Mouse (Mus musculus): Measurements from ENCODE around the gene Pkn2.

The Pkn2 gene

DNA sequence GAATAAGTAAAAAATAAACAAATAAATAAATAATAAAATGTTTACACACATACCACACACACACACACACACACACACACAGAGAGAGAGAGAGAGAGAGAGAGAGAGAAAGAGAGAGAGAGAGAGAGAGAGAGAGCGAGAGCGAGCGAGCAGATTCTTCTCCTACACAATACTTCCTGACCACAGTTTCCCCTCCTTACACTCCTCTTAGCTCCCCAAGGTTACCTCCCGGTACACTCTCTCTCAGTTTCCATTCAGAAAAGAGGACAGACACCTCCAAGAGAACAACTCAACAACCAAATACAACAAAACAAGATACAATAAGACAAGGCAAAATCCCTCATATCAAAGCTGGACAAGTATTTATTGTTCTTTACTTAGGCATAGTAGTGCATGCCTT is 47.8 kb downstream of the Pkn2 start:
- no peak for DNase-seq (ENCODE audit: low read depth, low spot score)

- DNase-seq (ENCODE audit: low read depth, low spot score): no peak
These were observed 48.9 kb downstream of the Pkn2 start for GRCm38 (mm10) chr3:142832910-142833309.

DNA sequence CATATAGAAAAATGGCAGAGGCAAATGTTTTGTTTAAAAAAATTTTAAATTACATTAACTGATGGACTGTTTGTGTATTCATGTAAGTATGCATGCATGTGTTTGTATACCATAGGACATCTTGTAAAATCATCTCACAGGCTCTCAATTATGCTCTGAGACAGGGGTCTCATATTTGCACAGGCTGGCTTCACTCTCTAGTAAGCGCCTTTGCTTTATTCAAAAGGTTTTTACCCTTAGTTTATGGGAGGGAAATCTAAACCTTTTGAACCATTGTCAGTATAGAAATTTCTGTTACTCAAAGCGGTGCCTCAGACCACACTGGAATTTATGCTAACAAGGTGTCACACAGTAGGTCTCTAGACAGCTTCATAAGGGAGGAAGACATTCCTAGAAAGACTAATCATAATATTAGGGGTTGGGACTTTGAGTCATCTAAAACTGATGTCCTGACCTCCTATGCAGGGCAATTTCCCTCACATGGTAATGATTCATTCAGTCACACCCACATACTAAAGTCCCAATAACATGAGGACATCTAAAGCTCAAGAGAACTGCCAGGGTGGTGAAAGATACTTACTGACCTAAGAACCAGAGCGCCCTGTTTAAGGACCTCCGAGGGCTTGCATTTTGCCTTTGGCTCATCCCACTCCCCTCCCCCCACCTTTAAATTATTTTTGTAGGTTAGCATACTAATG is 55.2 kb downstream of the Pkn2 start:
- no peak for DNase-seq (ENCODE audit: low read depth, low spot score)

DNA sequence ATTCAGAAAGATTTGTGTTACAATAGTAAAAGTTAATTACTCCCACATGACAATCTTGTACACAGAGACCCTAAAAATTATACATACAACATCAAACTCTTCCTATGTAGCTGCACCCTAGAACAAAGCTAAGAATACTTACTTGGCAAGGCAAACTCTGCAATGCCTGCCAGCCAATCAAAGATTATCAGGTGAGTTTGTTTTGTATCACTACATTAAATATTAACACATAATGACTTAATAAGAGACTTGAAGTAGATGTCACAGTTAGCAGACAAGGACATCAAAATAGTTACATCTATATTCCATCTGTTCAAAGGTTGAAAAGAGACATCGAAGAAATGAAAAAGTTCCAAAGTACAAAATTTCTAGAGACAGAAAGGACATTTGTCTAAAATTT is 58.2 kb downstream of the Pkn2 start:
- DNase-seq (ENCODE audit: low read depth, low spot score): no peak

GRCm38 (mm10) chr3:142817506-142817905 is 64.3 kb downstream of the Pkn2 start:
- DNase-seq (ENCODE audit: low read depth, low spot score): no peak

DNA sequence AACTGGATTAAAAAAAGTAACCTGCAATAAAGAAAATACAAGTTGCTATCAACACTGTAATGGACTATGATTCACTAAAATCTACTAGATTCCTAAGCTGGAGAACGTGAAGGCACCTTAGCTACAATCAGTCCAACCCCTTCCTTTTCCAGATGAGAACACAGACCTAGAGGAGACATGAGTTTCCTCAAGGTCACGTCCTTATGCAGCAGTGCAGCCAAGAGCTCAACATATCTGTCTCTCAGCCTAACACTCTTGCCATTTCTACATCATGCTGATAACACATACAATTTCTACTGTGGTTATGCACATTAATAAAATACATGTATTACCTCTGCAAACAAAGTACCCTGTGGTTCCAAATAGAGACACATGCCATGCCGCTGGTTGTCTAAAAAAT is 70.2 kb downstream of the Pkn2 start:
- DNase-seq (ENCODE audit: low read depth, low spot score): no peak

- DNase-seq (ENCODE audit: low read depth, low spot score): no peak
These were observed 86.2 kb downstream of the Pkn2 start for GRCm38 (mm10) chr3:142795587-142795986.

DNA sequence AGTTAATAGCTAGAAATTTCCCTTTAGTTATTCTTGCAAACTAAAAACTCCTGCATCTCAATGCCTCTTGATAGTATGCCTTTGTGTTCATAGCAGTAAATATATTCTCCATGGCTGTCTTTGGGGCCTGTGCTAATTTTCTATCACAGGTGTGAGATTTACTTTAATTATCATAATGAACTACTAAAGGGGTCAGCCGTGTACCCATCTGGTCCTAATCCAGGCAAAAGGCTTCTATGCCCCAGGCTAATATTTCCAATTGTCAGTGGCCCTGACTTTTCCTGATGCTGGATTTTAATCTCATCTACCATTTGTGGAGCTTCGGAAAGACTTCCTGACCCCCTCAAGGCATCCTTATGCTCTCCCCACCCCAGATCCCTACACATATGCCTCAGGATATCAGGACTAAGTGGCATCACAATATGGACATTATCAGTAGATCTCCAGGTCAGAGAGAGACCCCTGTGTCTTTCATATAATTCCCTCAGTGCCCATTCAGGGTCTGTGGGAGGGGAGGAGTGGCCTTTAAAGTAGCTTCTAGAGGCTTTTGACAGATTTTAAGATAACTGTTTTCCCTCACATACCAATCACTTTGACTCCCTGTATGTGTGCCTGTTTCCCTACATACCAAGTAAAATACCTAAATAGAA is 95.3 kb downstream of the Pkn2 start:
- no peak for DNase-seq (ENCODE audit: low read depth, low spot score)

DNA sequence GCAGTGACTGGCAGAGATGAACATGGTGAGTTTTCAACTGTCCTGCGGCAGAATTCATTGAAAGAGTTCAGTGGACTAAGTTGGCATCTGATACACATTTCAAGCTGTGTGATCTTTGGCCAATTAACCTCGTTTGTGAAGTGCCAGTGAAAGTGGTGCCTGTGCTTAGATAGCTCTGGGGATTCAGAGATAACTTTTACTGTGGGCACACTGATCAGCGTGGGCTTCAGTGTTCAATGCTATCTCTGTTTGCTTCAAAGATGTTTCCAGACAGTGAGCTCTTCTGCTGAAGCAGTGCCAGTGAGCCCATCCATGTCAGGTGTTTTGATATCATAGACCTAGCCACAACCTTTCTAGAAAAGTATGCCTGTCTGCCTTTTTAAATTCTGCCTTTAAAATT is 104.6 kb downstream of the Pkn2 start:
- no peak for DNase-seq (ENCODE audit: low read depth, low spot score)

- no peak for DNase-seq (ENCODE audit: low read depth, low spot score)
These were observed 108.1 kb downstream of the Pkn2 start for GRCm38 (mm10) chr3:142773538-142774191.

GRCm38 (mm10) chr3:142770518-142770917 is 111.3 kb downstream of the Pkn2 start:
- DNase-seq (ENCODE audit: low read depth, low spot score): peak; percentile 6

DNA sequence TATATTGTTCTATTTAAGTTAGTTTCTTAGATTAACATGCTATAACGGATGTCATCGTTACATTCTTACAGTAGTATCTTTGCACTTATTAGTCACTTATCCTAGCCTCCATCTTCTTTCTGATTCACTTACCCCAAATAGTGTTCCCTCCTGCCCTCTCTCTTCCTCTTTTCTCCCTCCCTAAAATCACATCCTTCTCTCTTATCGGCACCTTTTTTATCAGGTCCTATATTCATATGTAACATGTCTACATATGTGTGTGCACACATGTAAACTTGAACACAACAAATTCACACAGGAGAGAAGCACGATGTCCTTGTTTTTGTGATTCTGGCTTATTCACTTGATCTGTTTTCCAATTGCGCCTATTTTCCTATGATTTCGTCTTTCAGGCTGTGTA is 113.3 kb downstream of the Pkn2 start:
- no peak for DNase-seq (ENCODE audit: low read depth, low spot score)

DNA sequence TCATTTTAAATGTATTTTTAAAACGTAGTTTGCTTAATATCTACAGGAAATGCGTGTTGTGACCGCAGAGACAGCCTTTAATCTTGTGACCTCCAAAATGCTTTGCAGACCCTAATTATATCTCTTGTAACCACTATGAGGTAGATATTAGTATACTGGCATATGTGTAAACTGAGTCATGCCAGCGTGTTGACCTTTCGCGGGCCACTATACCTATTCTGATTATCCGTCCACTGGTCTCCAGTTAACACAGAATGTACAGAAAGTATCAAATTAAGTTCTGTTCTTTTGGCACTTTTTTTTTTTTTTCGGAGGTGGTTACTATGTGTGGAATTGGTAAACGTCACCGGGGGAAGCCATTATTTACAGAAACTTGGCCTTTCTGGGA is 116.0 kb downstream of the Pkn2 start:
- DNase-seq (ENCODE audit: low read depth, low spot score): no peak

DNA sequence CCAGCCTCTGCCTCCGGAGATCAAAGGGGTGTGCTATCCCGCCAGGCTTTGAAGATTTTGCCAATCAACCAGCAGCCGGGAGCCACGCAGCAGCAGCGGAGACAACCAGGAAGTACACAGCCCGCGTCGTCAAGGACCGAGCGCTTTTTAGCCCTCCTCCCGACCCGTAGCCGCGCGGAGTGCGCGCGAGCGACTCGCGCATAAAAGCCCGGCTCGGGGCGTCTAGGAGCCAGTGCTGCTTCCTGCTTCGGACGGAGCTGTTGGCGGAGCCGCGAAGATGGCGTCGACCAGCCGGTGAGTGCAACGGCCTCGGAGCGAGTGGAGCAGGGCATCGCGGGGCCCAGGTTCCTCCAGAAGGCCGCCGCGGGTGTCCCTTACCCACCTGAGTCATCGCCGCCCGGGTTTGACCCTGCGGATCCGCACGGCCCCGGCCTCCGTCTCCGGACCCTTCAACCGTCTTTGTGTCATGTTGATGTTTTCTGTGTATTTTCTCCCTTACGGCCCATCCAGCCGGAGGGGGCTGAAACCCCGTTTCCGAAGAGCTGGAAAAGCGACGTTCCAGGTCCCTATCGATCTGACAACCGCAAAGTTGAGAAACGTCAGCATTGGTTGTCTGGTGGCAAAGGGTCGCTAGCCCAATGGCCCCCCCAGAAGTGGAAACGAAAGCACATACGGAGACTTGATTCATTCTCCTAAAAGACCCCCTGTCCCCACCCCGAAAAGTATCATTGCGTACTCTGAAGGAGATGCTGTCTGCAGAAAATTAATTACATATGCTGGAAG is 116.6 kb downstream of the Pkn2 start, which contains the start of gene Gtf2b:
TSS of gene Gtf2b (plus strand) at position 51 of the 783 bp plus-strand sequence.
- DNase-seq (ENCODE audit: low read depth, low spot score): peak; percentile 97

GRCm38 (mm10) chr3:142760356-142760755 is 121.4 kb downstream of the Pkn2 start:
- no peak for DNase-seq (ENCODE audit: low read depth, low spot score)

DNA sequence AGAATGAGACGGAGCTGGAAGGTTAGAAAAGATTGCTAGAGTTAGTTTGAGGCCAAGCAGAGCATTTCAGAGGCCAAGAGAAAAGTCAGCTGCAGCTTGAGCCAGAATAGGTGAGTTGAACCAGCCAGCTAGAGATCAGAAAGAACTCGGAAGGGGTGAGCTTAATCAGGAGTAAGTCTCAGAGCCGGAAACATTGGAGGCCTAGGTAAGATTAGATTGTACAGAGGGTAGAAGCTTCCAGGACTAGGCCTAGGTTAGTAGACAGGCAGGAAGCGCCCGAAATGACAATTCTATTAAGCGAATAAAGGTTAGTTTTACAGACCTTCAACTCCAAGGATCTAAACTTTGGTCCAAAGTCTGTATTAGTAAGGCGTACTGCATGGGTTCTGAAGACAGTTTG is 123.2 kb downstream of the Pkn2 start:
- no peak for DNase-seq (ENCODE audit: low read depth, low spot score)

DNA sequence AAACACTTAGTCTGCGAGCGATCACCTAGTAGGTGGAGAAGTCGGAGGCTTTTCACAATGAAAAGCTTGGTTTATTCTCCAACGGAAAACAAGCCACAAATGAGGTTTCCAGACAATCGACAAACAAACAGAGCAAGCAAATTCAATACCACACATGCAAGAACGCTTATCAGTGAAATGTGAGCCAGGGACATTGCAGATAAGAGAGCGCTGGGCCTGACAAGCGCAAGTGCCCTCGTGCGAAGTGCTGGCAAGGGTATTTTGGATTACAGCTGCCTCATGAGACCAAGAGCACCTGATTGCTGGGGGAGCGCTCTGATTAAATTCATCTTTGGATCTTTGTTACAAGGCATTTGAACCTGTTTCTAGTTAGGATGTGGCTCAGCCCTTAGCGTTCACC is 124.0 kb downstream of the Pkn2 start:
- DNase-seq (ENCODE audit: low read depth, low spot score): no peak

GRCm38 (mm10) chr3:142755132-142755867 is 126.5 kb downstream of the Pkn2 start:
- DNase-seq (ENCODE audit: low read depth, low spot score): no peak

- no peak for DNase-seq (ENCODE audit: low read depth, low spot score)
These were observed 132.7 kb downstream of the Pkn2 start for GRCm38 (mm10) chr3:142749131-142749530.

GRCm38 (mm10) chr3:142747673-142748072 is 134.1 kb downstream of the Pkn2 start:
- no peak for DNase-seq (ENCODE audit: low read depth, low spot score)

- DNase-seq (ENCODE audit: low read depth, low spot score): no peak
These were observed 136.7 kb downstream of the Pkn2 start for GRCm38 (mm10) chr3:142745076-142745475.
